Mouse (Mus musculus) 416B (cell line): ENCODE results near the gene Gm19426.
A peak's percentile ranks its signal among the peaks of the same experiment; 100 is the strongest.

ENCODE experiments used
- DNase-seq: peaks from one replicate; pipeline ENCODE4 v3.0.0; 2011; ENCODE audit warnings: low read depth

The Gm19426 gene

GRCm38 (mm10) chr2:84743561-84743960, at the start of gene Gm19426:
Gene Gm19426 (minus strand): TSS chr2:84743655.
- no peak for DNase-seq

- DNase-seq: no peak
Observed at GRCm38 (mm10) chr2:84793154-84793553, 49.7 kb upstream of the Gm19426 start.

GRCm38 (mm10) chr2:84792516-84792915, 49.1 kb upstream of the Gm19426 start:
- DNase-seq: peak; percentile 35

GRCm38 (mm10) chr2:84790418-84790817, 47.0 kb upstream of the Gm19426 start:
- no peak for DNase-seq

GRCm38 (mm10) chr2:84788316-84788715, 44.9 kb upstream of the Gm19426 start:
- DNase-seq: no peak

GRCm38 (mm10) chr2:84783840-84784566, 40.5 kb upstream of the Gm19426 start:
- DNase-seq: peak; percentile 51

- peak; percentile 69 for DNase-seq
Observed at GRCm38 (mm10) chr2:84783315-84783714, 39.9 kb upstream of the Gm19426 start.

GRCm38 (mm10) chr2:84779210-84779609, 35.8 kb upstream of the Gm19426 start:
- DNase-seq: peak; percentile 64

GRCm38 (mm10) chr2:84777706-84778105, 34.3 kb upstream of the Gm19426 start:
- no peak for DNase-seq

- DNase-seq: no peak
Observed at GRCm38 (mm10) chr2:84775665-84776064, 32.2 kb upstream of the Gm19426 start.

GRCm38 (mm10) chr2:84775241-84775640, 31.8 kb upstream of the Gm19426 start, which contains the start of gene Serping1:
Gene Serping1 (minus strand): TSS chr2:84775444.
- DNase-seq: no peak

- DNase-seq: no peak
Observed at GRCm38 (mm10) chr2:84774751-84775150, 31.3 kb upstream of the Gm19426 start.

- no peak for DNase-seq
Observed at GRCm38 (mm10) chr2:84773195-84773594, 29.7 kb upstream of the Gm19426 start.

- DNase-seq: no peak
Observed at GRCm38 (mm10) chr2:84772454-84772853, 29.0 kb upstream of the Gm19426 start.

- no peak for DNase-seq
Observed at GRCm38 (mm10) chr2:84770501-84770900, 27.0 kb upstream of the Gm19426 start.

- DNase-seq: no peak
Observed at GRCm38 (mm10) chr2:84762818-84763217, 19.4 kb upstream of the Gm19426 start.

GRCm38 (mm10) chr2:84762295-84762694, 18.8 kb upstream of the Gm19426 start:
- no peak for DNase-seq

- no peak for DNase-seq
Observed at GRCm38 (mm10) chr2:84761840-84762239, 18.4 kb upstream of the Gm19426 start.

GRCm38 (mm10) chr2:84761309-84761708, 17.9 kb upstream of the Gm19426 start:
- DNase-seq: no peak

- DNase-seq: no peak
Observed at GRCm38 (mm10) chr2:84760777-84761176, 17.3 kb upstream of the Gm19426 start.

- peak; percentile 69 for DNase-seq
Observed at GRCm38 (mm10) chr2:84758542-84759127, 15.2 kb upstream of the Gm19426 start.

- peak; percentile 30 for DNase-seq
Observed at GRCm38 (mm10) chr2:84757026-84757682, 13.7 kb upstream of the Gm19426 start.

- no peak for DNase-seq
Observed at GRCm38 (mm10) chr2:84756245-84756644, 12.8 kb upstream of the Gm19426 start.
